Mouse (Mus musculus) adrenal gland, postnatal 4 days (tissue): ENCODE data around the gene Ppfibp2. TPM values are rescaled to one million over a fixed set of nuclear protein-coding genes. Genes with fewer than 3 reads are reported as not detected.
A peak's percentile ranks its signal among the peaks of the same experiment; 100 is the strongest.

Experiments
- DNase-seq, 2 experiments: peaks; one replicate each; pipeline ENCODE4 v3.0.0; 2021 to 2022; ENCODE audit warnings: low spot score in 2 of 2, mixed read lengths in 2 of 2
- total RNA-seq, 2 experiments: library from RNA; stranded (reverse); gene quantifications; 2 replicates each; pipeline ENCODE4 v1.2.3; 2021

Gene Ppfibp2
- total RNA-seq, 2 experiments from 2014 or later, result 9.4 to 10.4 TPM

DNA sequence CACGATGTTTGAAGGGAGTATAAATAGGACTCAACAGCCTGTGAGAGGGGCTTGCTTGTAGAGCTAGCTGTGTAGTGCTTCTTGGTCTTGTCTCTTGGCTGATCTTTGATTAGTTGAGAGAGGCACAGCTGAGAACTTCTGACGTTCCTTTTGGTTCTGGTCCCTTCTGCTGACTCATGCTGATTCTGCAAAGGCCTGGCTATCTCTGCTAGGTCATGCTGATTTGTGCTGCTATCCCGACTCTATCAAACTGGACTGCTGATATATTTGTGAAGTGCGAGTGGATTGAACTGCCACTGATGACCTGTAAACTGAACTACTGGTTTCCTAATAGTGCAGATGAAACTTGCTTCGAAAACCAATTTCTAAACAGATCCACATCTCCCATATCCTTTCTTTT, 15.9 kb downstream of the Ppfibp2 start:
- DNase-seq, result no peak

DNA sequence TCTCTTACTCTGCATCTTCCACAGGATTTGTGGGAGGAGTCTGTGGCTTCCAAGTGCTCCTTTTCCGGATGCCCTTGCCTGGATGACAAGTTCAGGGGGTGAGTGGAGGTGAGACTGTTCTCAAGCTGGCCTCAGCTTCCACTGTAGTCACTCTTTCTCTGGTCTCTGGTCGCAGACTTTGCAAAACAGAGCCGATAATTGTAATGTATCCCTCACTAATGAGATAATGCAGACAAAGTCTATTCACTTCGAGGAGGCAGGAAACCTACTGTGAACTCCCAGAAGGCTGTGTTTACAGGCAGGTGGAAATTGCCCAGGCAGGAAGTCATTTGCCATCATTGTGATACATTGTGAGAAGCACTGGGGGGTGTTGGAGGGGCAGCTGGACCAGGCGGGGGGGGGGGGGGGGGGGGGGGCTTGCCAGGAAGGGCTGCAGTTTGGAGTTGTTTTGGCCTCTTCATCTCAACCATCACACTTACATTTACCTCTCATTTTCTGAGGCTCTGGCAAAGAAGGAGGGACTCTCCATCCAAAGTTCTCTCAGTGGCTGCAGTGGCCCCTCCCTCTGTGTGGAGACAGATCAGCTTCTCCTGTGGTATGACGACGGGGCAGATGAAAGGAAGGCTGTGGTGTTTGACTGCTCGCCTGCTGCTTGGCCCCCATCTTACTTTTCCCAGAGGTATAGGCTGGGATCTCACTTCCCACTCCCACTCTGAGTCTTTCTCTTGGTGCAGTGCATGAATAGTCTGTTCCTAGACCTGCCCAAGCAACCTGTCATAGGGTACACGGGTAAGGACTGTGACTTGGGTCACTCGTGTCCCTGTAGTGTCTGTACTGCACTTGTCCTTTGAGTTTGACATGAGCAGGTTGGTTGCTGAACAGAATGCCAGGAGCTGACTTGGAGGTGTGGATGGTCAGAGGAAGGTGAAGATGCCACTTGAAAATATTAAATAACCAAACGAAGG, 23.3 kb downstream of the Ppfibp2 start:
- DNase-seq, result no peak

DNA sequence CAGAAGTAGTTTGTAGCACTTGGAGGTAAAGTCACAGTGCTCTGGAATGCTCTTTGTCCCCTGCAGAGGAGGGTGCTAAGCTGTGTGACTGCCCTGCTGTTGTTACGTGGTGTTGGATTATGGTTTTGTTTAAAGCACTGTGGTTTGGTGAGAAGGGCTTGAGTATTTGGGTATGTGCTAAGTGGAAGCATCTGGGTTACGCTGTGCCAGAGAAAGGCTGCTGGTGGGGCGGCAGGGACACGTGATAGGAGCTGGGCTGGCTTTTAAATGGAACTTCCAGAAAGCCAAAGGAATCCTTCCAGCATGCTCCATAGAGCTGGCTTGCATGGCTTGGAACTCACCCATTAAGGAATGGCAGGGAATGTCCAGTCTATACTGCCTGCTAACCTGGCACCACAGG, 24.2 kb downstream of the Ppfibp2 start:
- no peak for DNase-seq

DNA sequence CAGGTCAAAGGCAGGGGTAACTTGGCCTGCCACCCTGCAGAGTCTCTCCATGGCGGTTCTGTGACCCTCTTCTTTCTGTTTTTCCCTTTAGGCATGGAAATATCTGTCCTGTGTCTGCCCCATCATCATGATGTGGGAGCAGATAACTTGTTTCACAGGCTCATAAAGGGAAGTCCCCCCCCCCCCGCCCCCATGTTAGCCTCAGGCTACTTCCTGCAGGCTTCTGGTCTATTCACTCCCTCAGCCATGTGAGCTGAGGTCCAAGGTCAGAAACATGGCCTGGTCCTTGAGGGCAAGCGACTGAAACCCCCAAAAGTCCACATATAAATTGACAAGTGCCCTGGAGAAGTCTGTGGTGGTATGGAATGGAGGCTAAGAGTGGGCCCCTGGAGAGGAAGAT, 25.1 kb downstream of the Ppfibp2 start:
- no peak for DNase-seq

DNA sequence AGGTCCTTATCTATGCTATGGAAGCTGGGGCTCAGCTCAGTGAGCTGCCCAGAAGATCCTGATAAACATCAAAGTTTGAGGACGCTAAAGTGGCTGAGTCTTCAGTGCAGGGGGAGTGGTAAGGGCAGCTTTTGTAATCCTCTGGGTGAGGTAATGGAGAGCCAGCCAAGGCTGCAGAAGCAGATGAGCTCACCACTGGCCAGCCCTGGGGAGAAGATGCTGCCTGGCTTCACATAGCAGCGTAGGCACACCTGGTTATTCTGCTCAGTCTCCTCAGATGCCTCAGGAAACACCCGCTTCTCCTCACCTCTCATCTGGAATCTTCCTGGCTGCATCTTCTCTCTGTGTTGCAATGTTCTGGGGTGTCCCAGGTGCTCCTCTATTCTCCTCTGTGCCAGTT, 29.4 kb downstream of the Ppfibp2 start:
- no peak for DNase-seq

DNA sequence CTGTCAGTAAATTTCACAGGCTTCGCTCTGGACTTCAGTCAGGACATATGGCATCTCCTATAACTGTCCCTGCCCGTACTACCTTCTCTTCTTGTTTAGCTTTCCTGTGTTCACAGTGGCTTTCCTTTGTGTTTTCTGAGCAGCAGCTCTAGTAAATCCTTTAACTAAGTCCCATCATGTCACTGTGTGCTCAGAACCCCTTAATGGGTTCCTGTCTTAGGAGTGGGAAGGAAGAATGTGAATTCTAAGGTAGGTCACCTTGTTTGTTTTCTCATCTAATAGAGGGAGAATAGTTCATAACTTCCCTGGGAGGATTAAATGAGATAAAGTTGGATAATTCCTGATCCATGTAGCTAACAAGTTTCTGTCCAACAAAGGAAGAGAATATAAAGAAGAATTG, 30.1 kb downstream of the Ppfibp2 start, which contains the start of gene 5330417H12Rik:
Gene 5330417H12Rik, minus strand, starts transcription at position 101 of the 400 bp plus-strand sequence.
- no peak for DNase-seq

DNA sequence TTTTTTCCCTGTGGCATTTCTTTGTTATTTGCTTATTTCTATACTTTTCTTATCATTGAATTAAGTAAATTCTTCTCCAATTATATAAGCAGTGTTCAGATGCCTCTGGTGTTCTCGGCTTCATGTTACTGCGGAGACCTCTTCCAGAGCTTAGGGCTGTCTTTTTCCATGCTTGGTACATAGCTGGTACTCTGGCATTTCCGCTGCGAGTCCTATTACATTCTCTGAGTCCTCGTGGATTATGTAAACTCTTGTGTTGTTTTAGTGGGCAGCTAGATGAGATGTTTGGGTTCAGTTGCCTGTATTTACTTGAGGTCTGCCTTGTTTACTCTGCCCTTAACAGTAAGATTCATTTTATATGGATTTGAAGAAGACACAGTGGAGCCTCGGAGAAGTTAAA, 30.8 kb downstream of the Ppfibp2 start:
- DNase-seq, result no peak

DNA sequence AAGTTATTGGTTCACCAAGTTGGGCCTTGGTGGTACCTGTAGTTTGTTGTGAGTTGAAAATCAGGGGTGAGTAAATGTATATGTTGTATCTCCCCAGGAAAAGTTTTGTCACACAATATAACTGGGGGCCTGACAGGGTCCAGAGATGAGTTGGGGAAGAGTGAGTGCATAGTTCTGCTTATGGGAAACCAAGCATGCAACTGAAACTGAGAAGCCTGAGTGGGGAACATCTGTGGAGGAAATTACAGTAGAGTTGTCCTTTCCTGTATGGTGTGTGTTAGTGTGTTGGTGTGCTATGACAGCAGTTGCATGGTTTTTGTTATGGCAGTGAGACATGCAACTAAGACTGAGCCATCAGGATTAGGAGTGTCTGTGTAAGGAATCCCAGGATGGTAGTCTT, 33.4 kb downstream of the Ppfibp2 start:
- DNase-seq, result no peak

DNA sequence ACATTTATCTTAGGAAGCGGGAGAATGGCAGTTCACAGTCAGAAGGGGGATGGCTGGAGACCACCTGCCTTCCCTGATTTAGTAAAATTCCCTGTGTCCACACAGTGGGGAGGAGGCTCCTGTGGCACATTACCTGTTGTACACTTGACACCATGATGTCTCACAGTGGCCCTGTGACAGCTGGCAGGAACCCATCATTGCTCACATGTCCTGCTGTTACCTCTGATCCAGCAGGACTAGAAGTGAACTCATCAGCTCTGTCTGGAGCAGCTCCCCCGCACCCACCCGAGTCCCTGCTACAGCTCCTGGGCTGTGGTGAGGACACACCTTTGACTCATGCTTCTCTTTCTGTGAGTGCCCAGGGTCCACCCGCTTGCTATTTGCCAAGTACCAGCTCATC, 38.2 kb downstream of the Ppfibp2 start:
- no peak for DNase-seq

DNA sequence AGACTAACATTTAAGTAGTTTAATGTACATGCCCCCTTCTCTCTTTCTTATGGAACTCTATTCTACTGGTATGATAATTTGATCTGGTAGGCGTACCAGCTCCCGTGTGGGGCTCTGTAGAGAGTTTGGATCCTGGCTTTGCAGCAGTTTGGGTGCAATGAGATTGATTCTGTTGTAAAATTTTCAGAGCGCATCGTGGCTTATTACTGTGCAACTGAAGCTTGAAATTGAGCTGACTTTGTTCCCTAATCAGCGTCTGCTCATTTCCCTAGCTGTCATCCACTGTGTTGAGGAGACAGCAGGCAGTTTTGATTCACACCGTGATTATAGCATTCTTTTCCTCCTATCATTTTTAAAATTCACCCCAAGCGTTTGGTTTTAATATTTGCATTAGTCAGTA, 42.4 kb downstream of the Ppfibp2 start:
- DNase-seq, result no peak

DNA sequence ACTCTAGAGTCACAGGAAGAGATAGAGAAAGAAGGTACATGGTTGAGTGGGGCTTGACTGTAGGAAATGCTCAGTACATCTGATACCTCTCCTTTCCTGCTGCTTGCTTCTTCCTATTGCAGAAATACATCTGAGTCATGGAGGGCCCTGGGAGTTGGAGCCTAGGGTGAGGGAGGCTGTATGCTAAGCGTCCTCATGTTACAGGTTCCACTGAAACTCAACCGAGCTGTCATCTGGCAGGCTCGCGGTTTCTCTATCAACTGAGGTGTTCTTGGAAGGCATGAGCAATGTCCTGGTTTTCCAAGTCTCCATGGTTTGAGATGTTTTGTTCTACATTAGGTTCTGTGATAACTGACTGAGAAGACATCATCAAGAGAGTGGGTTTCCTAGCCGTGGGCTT, 43.0 kb downstream of the Ppfibp2 start:
- no peak for DNase-seq

DNA sequence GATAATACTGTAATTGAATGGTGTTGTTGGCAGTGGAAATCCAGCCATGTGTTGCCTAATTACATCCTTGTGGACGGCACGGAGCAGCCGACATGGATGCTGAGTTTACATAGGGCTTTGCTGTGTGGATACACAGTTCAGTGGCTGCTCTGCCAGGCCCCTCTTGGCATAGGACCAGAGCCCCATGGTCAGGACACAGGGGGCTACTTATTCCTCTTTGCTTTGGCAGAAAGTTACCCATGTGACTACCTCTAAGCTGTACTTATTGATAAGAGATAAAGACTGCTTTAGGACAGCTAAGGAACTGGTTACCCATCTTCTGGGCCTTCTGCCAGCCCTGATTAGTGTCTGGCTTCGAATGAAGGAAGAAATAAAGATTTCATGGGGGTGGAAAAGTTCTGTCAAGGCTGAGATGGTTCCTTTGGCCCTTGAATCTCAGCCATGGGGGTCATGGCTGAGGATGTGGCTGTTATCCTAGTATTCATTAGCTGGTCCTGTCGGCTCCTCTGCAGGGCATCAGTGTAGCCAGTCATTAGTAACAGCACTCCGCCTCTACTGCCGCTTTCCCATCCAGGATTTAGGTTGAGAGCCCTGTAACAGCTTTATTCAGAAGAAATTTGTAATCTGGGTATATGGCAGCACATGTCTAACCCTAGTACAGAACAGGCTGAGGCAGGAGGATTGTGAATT, 47.7 kb downstream of the Ppfibp2 start:
- DNase-seq, result no peak

DNA sequence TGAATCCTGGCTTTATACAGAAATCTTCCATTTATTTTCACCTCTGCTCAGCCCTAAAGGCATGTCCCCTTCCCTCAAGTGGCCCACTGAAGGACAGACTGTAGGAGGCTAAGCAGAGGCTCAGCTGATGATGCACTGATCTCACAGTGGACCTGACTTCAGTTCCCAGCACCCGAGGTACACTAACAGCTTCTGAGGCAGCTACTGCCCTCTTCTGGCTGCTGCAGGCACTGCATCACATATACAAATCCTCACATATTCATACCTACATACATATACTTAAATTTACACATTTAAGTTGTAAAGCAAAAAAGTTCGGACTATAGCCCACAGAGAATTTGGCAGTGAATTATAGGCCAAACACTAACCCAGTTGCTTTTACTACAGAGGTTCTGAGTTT, 50.0 kb downstream of the Ppfibp2 start:
- no peak for DNase-seq

DNA sequence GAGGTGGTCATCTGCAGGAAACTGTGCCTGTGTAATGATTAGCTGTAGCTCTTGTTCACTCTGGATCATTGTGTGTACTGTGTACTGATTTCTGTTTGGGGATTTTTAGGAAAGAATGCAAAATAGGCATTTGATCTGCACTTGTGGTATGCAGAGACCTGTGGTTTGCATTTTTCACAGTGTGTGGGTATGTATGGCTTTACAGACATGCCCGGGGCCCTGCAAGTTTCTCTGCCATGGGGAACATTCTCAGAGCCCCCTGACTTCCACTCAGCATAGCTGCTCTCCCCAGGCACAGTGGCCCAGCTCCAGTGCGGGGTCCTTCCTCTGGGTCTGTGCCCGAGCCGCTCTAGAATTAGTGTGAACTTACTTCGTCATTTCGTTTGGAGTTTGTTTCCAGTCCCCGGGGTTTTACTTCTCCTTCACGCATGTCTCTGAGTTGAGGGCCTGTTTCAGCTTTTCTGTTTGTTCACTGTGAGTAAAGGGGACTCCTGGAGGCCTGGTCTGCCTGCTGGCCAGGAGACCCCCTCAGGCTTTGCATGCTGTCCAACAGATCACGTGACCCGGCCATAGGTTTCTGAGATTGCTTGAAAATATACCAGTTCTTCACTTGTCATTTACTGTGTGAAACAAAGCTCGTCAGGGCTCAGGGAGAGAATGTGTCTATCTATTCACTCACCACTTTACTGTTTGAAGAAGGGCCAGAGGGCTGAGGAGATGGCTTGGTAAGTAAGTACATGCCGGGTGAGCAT, 54.1 kb downstream of the Ppfibp2 start:
- no peak for DNase-seq

DNA sequence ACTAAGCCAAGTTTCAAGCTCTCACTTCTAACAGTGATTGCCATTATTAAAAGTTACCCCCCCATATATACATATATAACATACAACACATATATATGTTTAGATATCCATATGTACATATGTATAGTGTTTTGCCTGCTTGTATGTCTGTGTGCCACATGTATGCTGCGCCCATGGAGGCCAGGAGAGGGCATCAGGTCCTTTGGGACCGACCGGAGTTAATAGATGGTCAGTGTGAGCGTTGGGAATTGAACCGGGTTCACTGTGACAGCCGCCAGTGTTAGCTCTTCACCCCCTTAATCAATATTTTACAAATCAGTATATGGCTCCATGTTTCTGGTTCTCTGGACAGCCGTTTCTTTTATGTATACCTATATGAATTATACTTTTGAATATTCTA, 55.0 kb downstream of the Ppfibp2 start:
- no peak for DNase-seq

DNA sequence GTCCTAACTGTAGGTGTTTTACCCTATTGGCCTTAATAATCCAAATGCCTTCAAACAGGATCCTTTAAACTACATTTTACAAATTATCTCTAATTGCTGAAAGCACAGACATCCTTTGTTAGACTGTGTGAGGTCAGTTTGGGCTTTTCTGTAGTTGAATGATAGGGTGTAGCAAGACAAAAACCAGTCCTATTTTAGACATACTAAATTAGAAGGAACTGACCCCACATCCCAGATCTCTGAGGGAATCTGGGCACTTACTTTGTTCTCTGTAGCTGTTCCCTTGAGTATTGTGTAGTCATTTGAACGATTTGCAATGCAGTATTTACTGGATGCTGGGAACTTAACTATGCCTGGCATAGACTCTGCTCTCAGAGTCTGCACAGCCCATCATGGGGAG, 56.8 kb downstream of the Ppfibp2 start:
- no peak for DNase-seq

DNA sequence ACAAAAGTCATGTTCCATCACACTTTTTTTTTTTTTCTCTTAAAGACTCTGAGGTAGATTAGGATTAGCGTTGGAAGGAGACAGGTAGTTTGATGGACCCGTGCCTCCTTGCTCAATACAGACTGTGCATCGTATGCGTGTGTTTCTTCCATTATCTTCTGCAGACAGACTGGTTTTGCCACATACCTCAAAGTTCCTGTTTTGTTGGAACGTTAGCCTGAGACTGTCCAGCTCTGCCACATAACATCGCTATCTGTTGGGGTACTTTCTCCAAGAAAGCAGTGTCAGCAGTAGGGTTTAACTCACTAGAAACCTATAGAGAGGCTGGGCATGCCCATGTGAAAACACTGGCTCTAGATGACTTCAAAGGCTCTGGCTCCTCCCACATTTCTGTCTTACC, 61.4 kb downstream of the Ppfibp2 start:
- no peak for DNase-seq

DNA sequence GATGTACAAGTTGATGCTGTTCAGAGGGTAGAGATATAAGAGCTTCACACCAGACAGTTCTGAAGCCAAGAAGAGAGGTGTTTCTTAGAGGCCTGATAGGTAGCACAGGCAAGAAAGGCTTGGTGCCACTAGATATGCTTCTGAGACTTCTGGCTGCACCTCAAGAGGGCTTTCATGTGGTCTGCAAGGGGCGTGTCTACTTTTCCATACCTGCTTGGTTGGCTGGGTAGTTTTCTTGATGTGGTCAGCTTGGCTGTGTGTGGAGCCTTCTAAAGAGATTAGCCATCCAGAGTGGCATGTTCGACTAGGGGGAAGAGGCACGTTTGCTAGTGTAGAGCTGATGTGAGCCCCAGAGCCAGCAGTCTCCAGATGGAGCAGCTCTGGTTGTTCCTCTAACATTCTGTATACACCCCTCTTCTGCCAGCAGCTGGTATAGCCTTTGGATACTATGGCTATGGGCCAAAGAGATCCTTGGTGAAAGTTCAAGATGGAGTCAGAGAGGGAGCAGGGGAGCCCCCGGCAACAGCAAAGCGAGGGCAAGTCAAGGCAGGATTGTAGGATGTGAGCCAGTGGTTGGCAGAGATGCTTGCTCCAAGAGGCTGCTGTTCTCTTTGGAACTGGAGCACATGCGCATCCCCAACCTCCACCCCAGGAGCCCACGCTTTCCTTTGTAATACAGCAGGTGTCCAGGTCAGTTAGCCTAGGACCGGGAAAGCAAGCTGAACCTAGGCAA, 64.3 kb downstream of the Ppfibp2 start:
- no peak for DNase-seq

DNA sequence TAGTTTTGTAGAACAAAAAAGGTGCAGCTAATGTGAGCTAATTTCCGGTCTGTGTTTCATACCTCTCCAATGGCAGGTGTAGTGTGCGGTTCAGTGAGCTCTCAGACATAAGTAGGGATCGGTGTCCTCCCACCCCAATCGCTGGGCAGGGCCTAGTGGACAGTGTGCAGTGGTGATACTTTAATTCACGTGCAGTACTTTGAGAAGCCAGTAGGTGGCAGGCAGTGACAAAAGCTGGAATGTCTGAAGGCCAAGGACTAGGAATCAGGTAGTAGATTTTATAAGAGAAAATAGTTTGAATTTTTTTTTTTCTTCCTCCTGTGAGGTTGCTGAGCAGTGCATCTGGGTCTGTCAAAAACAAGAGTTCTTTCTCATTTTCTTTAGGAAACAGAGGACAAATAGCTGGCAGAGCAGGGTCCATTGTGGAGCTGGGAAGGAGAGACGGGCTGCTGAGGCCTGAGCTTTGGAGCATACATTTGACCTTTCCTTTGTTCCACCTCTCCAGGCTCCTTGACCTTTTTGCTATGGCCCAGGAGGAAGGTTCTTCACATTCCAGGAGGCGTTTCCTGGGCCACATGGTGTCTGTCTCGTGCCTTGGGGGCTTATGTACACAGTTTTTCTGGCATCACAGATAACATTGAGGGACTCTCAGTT, 66.3 kb downstream of the Ppfibp2 start:
- peak in 1 of 2 experiments; percentile 21 for DNase-seq

DNA sequence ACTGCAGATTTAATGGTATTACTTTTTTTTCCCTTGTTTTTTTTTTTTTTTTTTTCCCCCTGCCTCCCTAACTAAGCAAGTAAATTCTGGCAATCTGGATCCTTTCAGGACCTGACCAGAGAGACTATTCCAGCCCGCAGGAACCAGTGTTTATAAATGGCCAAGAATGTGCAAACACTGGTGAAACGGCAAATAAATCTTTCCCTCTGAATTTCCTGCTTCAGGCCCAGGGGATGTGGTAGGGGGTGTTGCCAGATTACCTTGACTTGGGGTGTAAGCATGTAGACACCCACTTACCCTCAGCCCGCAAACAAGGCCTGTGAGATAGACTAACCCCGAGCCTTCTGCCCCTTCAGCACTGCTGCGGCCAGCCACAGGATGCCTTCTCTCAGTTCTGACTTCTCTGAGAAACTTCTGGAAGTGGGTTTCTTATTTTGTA, 66.9 kb downstream of the Ppfibp2 start:
- DNase-seq, result no peak
